Mouse (Mus musculus) cerebellum, adult 2 months (tissue): Measurements from ENCODE around the gene Dlat.

Experiments
- CTCF ChIP-seq: fragments of 200-500 bp; IDR thresholded peaks from 2 replicates; pipeline ENCODE4 v1.5.1; 2011; ENCODE audit warnings: low read depth, mild to moderate bottlenecking, control low read depth, low read length, moderate library complexity, borderline replicate concordance; ENCODE audit not compliant: insufficient read depth
- POLR2A ChIP-seq: fragments of 200-500 bp; IDR thresholded peaks from 2 replicates; pipeline ENCODE4 v1.6.1; 2011; ENCODE audit warnings: low read length, control low read depth, borderline replicate concordance; ENCODE audit not compliant: insufficient read depth

DNA sequence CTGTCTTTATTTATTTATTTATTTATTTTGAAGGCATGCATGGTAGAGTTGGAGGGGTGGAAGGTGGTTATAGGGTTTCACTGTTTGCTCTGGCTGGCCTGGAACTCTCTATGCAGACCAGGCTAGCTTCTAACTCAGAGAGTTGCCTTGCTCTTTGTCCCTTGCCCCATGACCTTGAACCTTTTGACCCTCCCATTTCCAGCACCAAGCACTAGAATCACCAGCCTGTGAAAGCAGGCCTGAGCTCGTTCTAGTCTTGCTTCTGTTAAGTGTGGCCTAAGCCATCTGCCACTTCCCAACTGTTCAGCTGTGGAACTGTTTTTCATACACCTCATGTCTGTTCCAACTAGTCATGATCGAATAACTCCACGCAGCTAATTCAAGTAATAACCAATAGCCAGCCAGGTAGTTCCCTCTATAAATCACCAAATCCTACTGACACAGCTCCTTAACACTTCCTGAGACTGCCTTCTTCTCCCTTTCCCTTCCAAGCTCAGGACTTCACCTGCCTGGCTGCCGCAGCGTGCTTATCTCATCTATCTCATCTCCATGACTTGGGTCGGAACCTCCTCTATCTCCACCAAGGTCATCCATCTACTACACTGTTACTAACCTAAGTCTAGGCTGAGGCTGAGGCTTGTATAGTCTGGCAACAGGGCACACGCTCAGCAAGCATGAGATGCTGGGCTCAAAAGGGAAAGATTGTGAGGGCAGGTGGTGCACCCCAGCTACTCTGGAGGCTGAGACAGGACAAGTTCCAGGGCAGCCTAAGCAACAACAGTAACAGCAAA lies 57.3 kb downstream of the Dlat start:
- no peak for TF ChIP-seq CTCF
- TF ChIP-seq POLR2A, result no peak
